Mouse (Mus musculus): ENCODE data around the gene Fam43b.

GRCm38 (mm10) chr4:138344891-138345545 is 51.3 kb downstream of the Fam43b start:
- TF ChIP-seq CHD2 (IDR thresholded peaks at IDR 0.05; ENCODE audit: low read depth, low read length), result no peak
- TF ChIP-seq ZC3H11A (IDR thresholded peaks at IDR 0.05; ENCODE audit: borderline replicate concordance, low read depth, low read length), result no peak
- TF ChIP-seq ZNF384 (IDR thresholded peaks at IDR 0.05; ENCODE audit: low read depth, low read length), result no peak
